Mouse (Mus musculus): ENCODE measurements around the gene Ninl.

DNA sequence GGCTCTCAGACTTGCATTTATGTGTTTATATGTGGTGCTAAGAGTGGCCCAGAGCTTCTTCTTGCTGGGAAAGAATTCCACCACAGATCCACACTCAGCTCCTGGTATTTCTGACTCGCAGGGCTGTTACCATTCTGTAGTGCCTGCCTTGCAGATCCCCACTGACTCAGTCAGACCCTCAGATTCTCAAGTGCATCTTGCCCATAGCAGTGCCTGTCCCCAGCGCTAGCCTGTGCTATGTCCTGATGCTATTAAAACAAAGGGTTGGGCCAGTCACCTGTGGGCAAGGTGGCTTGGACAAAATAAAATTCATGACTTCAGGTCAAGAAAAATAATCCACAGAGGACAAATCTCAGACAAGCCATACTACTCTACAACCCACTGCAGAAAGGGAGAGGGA, 70.0 kb downstream of the Ninl start:
- TF ChIP-seq GATA1 (IDR thresholded peaks at IDR 0.05; ENCODE audit: borderline replicate concordance, low read length) (no peak), FLI1 (IDR thresholded peaks at IDR 0.05; ENCODE audit: low read length) (no peak)

Measured in megakaryocyte, embryonic 14.5 days (primary cell).